Mouse (Mus musculus): ENCODE measurements at regions not wholly inside any gene's neighbourhood (a gene's known extent, or its start where the extent isn't known, plus 50 kb on each side); places are given as distances from the start of the nearest gene placed in this dataset.

GRCm38 (mm10) chr5:103374162-103374561 lies 50.8 kb upstream of the Ptpn13 start:
- Histone ChIP-seq H3K4me2 (replicated peaks) (no peak overlapping the region), H3K9me3 (replicated peaks) (no peaks in the 10 kb centered on the region), H3K27me3 (no peaks in the 10 kb centered on the region), H3K27ac (no peak overlapping the region), H3K9ac (no peak overlapping the region), H3K4me1 (peaks cover 4% of the 10 kb centered on the region; the same call in 1 of the 2 replicates), H3K4me3 (no peak overlapping the region), H3K36me3 (no peaks in the 10 kb centered on the region)
- ATAC-seq (ENCODE audit: low FRiP score): no peak
- 71% methylated on average over 6 of the region's 6 CpGs for WGBS

- H3K4me1 ChIP-seq: peaks cover 4% of the 10 kb centered on the region; the same call in 1 of the 2 replicates
- H3K9ac ChIP-seq: no peak overlapping the region
- no peaks in the 10 kb centered on the region for H3K9me3 ChIP-seq (replicated peaks)
- 86% methylated on average over 4 of the region's 4 CpGs for WGBS
- H3K27me3 ChIP-seq: no peaks in the 10 kb centered on the region
- ATAC-seq (ENCODE audit: low FRiP score): no peak
- no peak overlapping the region for H3K4me3 ChIP-seq
- no peaks in the 10 kb centered on the region for H3K36me3 ChIP-seq
- H3K27ac ChIP-seq: no peak overlapping the region
- H3K4me2 ChIP-seq (replicated peaks): no peak overlapping the region
These were observed 51.9 kb upstream of the Ptpn13 start for GRCm38 (mm10) chr5:103373089-103373488.

- ATAC-seq (ENCODE audit: low FRiP score): no peak
- Histone ChIP-seq H3K4me1 (no peaks in the 10 kb centered on the region), H3K27me3 (no peaks in the 10 kb centered on the region), H3K9ac (no peak overlapping the region), H3K4me3 (no peak overlapping the region), H3K4me2 (replicated peaks) (no peak overlapping the region), H3K9me3 (replicated peaks) (no peaks in the 10 kb centered on the region), H3K27ac (no peak overlapping the region), H3K36me3 (no peaks in the 10 kb centered on the region)
- 82% methylated on average over 4 of the region's 4 CpGs for WGBS
These were observed 54.5 kb upstream of the Ptpn13 start for GRCm38 (mm10) chr5:103370456-103370855.

GRCm38 (mm10) chr5:103368993-103369392 lies 56.0 kb upstream of the Ptpn13 start:
- no peaks in the 10 kb centered on the region for H3K9me3 ChIP-seq (replicated peaks)
- H3K4me1 ChIP-seq: no peaks in the 10 kb centered on the region
- no peak overlapping the region for H3K27ac ChIP-seq
- no peak overlapping the region for H3K9ac ChIP-seq
- ATAC-seq (ENCODE audit: low FRiP score): no peak
- no peaks in the 10 kb centered on the region for H3K27me3 ChIP-seq
- no peak overlapping the region for H3K4me3 ChIP-seq
- H3K4me2 ChIP-seq (replicated peaks): no peak overlapping the region
- WGBS: 77% methylated on average over 10 of the region's 10 CpGs
- no peaks in the 10 kb centered on the region for H3K36me3 ChIP-seq

GRCm38 (mm10) chr5:103367201-103367671 lies 57.8 kb upstream of the Ptpn13 start:
- Histone ChIP-seq H3K4me1 (no peaks in the 10 kb centered on the region), H3K27me3 (no peaks in the 10 kb centered on the region), H3K36me3 (no peaks in the 10 kb centered on the region), H3K9ac (no peak overlapping the region), H3K27ac (no peak overlapping the region), H3K4me2 (replicated peaks) (no peak overlapping the region), H3K4me3 (no peak overlapping the region), H3K9me3 (replicated peaks) (no peaks in the 10 kb centered on the region)
- no peak for ATAC-seq (ENCODE audit: low FRiP score)
- whole genome bisulfite sequencing: 80% methylated on average over 12 of the region's 12 CpGs

- Histone ChIP-seq H3K36me3 (no peaks in the 10 kb centered on the region), H3K4me3 (no peak overlapping the region), H3K9me3 (replicated peaks) (no peaks in the 10 kb centered on the region), H3K4me1 (no peaks in the 10 kb centered on the region), H3K4me2 (replicated peaks) (no peak overlapping the region), H3K27me3 (no peaks in the 10 kb centered on the region), H3K27ac (no peak overlapping the region), H3K9ac (no peak overlapping the region)
- 92% methylated on average over 19 of the region's 19 CpGs for WGBS
- ATAC-seq (ENCODE audit: low FRiP score): no peak
These were observed 59.1 kb upstream of the Ptpn13 start for GRCm38 (mm10) chr5:103365700-103366448.

GRCm38 (mm10) chr5:103364791-103365699 lies 59.9 kb upstream of the Ptpn13 start:
- no peaks in the 10 kb centered on the region for H3K9me3 ChIP-seq (replicated peaks)
- no peak for ATAC-seq (ENCODE audit: low FRiP score)
- H3K4me3 ChIP-seq: no peak overlapping the region
- H3K4me2 ChIP-seq (replicated peaks): no peak overlapping the region
- no peak overlapping the region for H3K9ac ChIP-seq
- no peak overlapping the region for H3K27ac ChIP-seq
- no peaks in the 10 kb centered on the region for H3K27me3 ChIP-seq
- no peaks in the 10 kb centered on the region for H3K4me1 ChIP-seq
- no peaks in the 10 kb centered on the region for H3K36me3 ChIP-seq
- WGBS: 87% methylated on average over 21 of the region's 21 CpGs

GRCm38 (mm10) chr5:103360775-103361247 lies 64.2 kb upstream of the Ptpn13 start:
- ATAC-seq (ENCODE audit: low FRiP score): no peak
- Histone ChIP-seq H3K27me3 (no peaks in the 10 kb centered on the region), H3K4me1 (peaks cover 4% of the 10 kb centered on the region; the same call in 1 of the 2 replicates), H3K4me3 (no peak overlapping the region), H3K36me3 (no peaks in the 10 kb centered on the region), H3K9me3 (replicated peaks) (no peaks in the 10 kb centered on the region), H3K27ac (no peak overlapping the region), H3K9ac (no peak overlapping the region), H3K4me2 (replicated peaks) (no peak overlapping the region)
- 82% methylated on average over 13 of the region's 13 CpGs for whole genome bisulfite sequencing

- Histone ChIP-seq H3K9ac (no peak overlapping the region), H3K9me3 (replicated peaks) (no peaks in the 10 kb centered on the region), H3K27ac (no peak overlapping the region), H3K27me3 (no peaks in the 10 kb centered on the region), H3K36me3 (no peaks in the 10 kb centered on the region), H3K4me3 (no peak overlapping the region), H3K4me1 (peaks cover 8% of the 10 kb centered on the region; the same call in 1 of the 2 replicates), H3K4me2 (replicated peaks) (no peak overlapping the region)
- WGBS: 90% methylated on average over 10 of the region's 10 CpGs
- no peak for ATAC-seq (ENCODE audit: low FRiP score)
These were observed 64.6 kb upstream of the Ptpn13 start for GRCm38 (mm10) chr5:103360360-103360759.

GRCm38 (mm10) chr5:103357558-103357957 lies 67.4 kb upstream of the Ptpn13 start:
- no peak for ATAC-seq (ENCODE audit: low FRiP score)
- WGBS: 67% methylated on average over 5 of the region's 5 CpGs

GRCm38 (mm10) chr5:103356500-103356899 lies 68.5 kb upstream of the Ptpn13 start:
- no peaks in the 10 kb centered on the region for H3K36me3 ChIP-seq
- H3K9ac ChIP-seq: no peak overlapping the region
- no peaks in the 10 kb centered on the region; the same call in 1 of the 2 replicates for H3K27me3 ChIP-seq
- ATAC-seq (ENCODE audit: low FRiP score): peak; percentile 64; the same call in 1 of the 2 replicates
- H3K4me3 ChIP-seq: no peak overlapping the region
- WGBS: 56% methylated on average over 6 of the region's 6 CpGs
- H3K4me1 ChIP-seq: peaks cover 10% of the 10 kb centered on the region; the same call in 1 of the 2 replicates
- H3K4me2 ChIP-seq (replicated peaks): peak overlapping the region; percentile 44
- H3K9me3 ChIP-seq (replicated peaks): peaks cover 8% of the 10 kb centered on the region; the same call in 1 of the 2 replicates
- H3K27ac ChIP-seq: no peak overlapping the region

More at GRCm38 (mm10) chr5:103357558-103357957, 67.4 kb upstream of the Ptpn13 start:
- Histone ChIP-seq H3K4me3 (no peak overlapping the region), H3K36me3 (no peaks in the 10 kb centered on the region), H3K9me3 (replicated peaks) (no peaks in the 10 kb centered on the region), H3K27ac (no peak overlapping the region), H3K4me1 (peaks cover 10% of the 10 kb centered on the region; the same call in 1 of the 2 replicates), H3K27me3 (no peaks in the 10 kb centered on the region; the same call in 1 of the 2 replicates), H3K9ac (no peak overlapping the region), H3K4me2 (replicated peaks) (no peak overlapping the region)
